Mouse (Mus musculus) heart, embryonic 13.5 days (tissue): ENCODE data around the gene Anapc4. TPM values are rescaled to one million over a fixed set of nuclear protein-coding genes. Genes with fewer than 3 reads are reported as not detected.

Experiments used
- ATAC-seq: fragments of 200-750 bp; cut with Nextera tagmentation; 2 replicates; pipeline ENCODE4 v1.8.0; 2017; ENCODE audit warnings: moderate TSS enrichment; ENCODE audit not compliant: insufficient number of reproducible peaks, low FRiP score, low TSS enrichment; ENCODE audit errors: extremely low read depth
- H3K27ac ChIP-seq: fragments of 300-500 bp; sonication (generic); replicated peaks from 2 replicates; pipeline ENCODE4 v1.5.1; 2015; ENCODE audit warnings: moderate library complexity, mild to moderate bottlenecking, inconsistent platforms
- H3K27me3 ChIP-seq: fragments of 300-500 bp; sonication (generic); replicated peaks from 2 replicates; pipeline ENCODE4 v1.6.1; 2015; ENCODE audit warnings: mild to moderate bottlenecking, inconsistent platforms
- H3K36me3 ChIP-seq: fragments of 300-500 bp; sonication (generic); 2 replicates; pipeline ENCODE4 v1.6.1; 2015; ENCODE audit warnings: mild to moderate bottlenecking, inconsistent platforms
- H3K4me1 ChIP-seq: fragments of 300-500 bp; sonication (generic); 2 replicates; pipeline ENCODE4 v1.6.1; 2015; ENCODE audit warnings: inconsistent platforms
- H3K4me2 ChIP-seq: fragments of 300-500 bp; sonication (generic); 2 replicates; pipeline ENCODE4 v1.6.1; 2015; ENCODE audit warnings: inconsistent platforms, mild to moderate bottlenecking, moderate library complexity
- H3K4me3 ChIP-seq: fragments of 300-500 bp; sonication (generic); 2 replicates; pipeline ENCODE4 v1.5.1; 2015; ENCODE audit warnings: moderate library complexity, mild to moderate bottlenecking, inconsistent platforms
- H3K9ac ChIP-seq: fragments of 300-500 bp; sonication (generic); 2 replicates; pipeline ENCODE4 v1.6.1; 2015; ENCODE audit warnings: inconsistent platforms, mild to moderate bottlenecking, moderate library complexity
- H3K9me3 ChIP-seq: fragments of 300-500 bp; sonication (generic); 2 replicates; pipeline ENCODE4 v1.6.1; 2016; ENCODE audit warnings: inconsistent platforms
- WGBS: fragments of 180-500 bp; shearing (Covaris S2); methylation state at CpG from one replicate; pipeline ENCODE4 v1.1.7; 2015; ENCODE audit warnings: mixed read lengths; 5-methylcytosine and 5-hydroxymethylcytosine counted together
- polyA plus RNA-seq: library from polyadenylated mRNA; unstranded; fragments of >200 nt; fragmentation: Nextera tagmentation; extraction: Ambion mirVana; gene quantifications from 2 replicates; pipeline ENCODE4 v1.2.1, GENCODE M21; 2015

Gene Anapc4
- polyA plus RNA-seq, 1 experiment from 2014 or later: 65.8 TPM

DNA sequence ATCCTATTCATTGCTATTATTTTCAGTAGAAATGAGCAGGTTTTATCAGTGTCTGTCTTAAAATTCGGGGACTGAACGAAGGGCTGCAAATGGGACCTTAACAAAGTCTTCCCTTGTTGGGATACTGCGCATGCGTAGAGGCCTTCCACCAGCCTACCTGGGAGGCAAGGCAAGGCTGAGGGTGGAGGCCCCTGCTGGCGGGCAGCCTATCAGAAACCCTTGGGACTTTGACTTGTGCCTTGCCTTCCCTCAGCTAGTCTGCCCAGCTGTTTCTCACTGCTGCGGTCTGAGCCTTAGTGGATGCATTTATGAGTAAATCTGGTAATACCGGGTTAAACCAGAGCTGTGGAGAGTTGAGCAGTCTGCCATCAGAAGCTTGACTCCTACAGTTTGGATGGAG lies 20.5 kb upstream of the Anapc4 start:
- Histone ChIP-seq H3K27me3 (no peaks in the 10 kb centered on the region), H3K9ac (no peak overlapping the region), H3K4me3 (no peak overlapping the region), H3K9me3 (no peaks in the 10 kb centered on the region), H3K36me3 (peaks cover 73% of the 10 kb centered on the region), H3K4me2 (no peak overlapping the region), H3K27ac (no peak overlapping the region), H3K4me1 (no peaks in the 10 kb centered on the region)
- ATAC-seq: no peak
- WGBS: 86% methylated on average over 7 of the region's 7 CpGs

DNA sequence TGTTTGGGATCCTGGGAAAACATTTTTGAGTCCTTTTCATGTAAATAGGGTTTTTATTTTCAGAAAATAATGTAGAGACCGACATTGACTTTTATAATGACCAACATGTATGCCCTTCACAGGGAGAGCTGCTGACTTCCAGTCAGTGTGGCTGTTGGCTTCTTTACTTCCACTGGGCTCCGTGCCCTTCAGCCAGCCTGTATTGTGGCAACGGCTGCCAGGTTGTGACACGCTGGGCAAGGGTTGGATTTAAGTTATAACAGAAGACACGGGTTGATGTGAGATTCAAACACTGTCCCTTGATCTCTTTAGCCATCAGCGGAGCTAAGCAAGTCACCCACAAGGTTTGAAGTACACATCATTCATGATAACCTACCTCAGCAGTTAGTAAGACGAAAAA lies 15.1 kb upstream of the Anapc4 start:
- 88% methylated on average over 7 of the region's 7 CpGs for WGBS
- H3K4me2 ChIP-seq: no peak overlapping the region
- H3K36me3 ChIP-seq: peaks cover 70% of the 10 kb centered on the region

DNA sequence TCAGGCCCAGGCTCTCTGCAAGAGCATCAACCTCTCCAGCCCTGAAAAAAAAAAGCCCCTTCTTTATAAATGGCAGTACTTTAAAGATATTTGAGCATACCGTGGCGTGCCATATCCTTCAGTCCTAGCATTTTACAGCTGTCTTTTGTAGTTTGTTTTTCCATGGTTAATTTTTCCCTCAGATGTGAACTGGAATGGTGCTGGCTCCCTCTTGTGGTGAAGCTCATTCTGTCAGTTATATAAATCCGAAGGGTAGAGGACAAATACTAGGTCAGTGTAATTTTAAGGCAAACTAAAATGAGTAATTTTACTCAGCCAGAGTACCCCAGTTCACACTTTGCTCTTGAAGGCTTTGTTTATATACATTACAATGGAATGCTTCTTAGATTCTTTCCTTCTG lies 12.1 kb upstream of the Anapc4 start:
- Histone ChIP-seq H3K9me3 (no peaks in the 10 kb centered on the region), H3K27me3 (no peaks in the 10 kb centered on the region), H3K27ac (no peak overlapping the region), H3K36me3 (peaks cover 52% of the 10 kb centered on the region), H3K9ac (no peak overlapping the region), H3K4me1 (no peaks in the 10 kb centered on the region), H3K4me2 (no peak overlapping the region), H3K4me3 (no peak overlapping the region)
- no peak for ATAC-seq
- 34% methylated on average over 3 of the region's 3 CpGs for WGBS

More for the DNA sequence above, 15.1 kb upstream of the Anapc4 start:
- Histone ChIP-seq H3K4me1 (no peaks in the 10 kb centered on the region), H3K9ac (no peak overlapping the region), H3K27ac (no peak overlapping the region), H3K4me3 (no peak overlapping the region), H3K9me3 (no peaks in the 10 kb centered on the region), H3K27me3 (no peaks in the 10 kb centered on the region)
- ATAC-seq: no peak

DNA sequence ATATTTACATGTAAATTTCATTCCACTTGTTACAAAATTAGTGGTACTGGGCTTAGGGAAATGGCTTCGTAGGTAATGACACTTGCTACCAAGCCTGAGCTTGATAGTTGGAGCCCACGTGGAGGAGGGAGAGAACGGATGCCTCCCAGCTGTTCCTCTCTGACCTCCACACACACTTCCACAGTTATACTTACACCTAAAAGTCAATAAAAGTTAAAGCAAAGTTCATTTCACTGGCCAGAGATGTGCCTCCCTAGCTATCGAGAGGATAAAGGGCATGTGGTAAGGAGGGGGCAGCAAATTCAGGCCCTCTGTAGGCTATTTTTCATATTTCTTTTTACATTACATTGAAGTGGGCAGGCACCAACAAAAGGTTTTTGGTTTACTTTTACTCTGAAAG lies 5.9 kb upstream of the Anapc4 start:
- WGBS: 82% methylated on average over 4 of the region's 4 CpGs
- Histone ChIP-seq H3K36me3 (peaks cover 31% of the 10 kb centered on the region), H3K27me3 (no peaks in the 10 kb centered on the region), H3K4me2 (no peak overlapping the region), H3K4me3 (no peak overlapping the region), H3K9me3 (no peaks in the 10 kb centered on the region), H3K4me1 (peaks cover 3% of the 10 kb centered on the region), H3K9ac (no peak overlapping the region), H3K27ac (no peak overlapping the region)
- ATAC-seq: no peak

DNA sequence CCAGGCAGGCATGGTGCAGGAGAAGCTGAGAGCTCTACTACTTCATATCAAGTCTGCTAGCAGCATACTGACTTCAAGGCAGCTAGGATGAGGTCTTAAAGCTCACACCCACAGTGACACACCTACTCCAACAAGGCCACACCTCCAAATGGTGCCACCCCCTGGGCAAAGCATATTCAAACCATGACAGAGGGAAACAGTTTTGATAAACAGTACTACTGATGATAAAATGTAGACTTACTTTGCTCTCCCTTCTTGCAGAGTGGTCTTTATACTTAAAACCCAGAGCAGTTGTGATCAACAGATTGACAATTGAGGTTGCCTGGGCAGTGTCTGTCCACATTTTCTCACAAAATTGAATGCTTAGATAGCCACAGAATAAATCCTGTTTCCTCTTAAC lies 807 bp upstream of the Anapc4 start:
- Histone ChIP-seq H3K4me2 (peak overlapping the region; percentile 89), H3K27me3 (no peaks in the 10 kb centered on the region), H3K9ac (peak overlapping the region; percentile 79), H3K27ac (peak overlapping the region; percentile 94), H3K9me3 (no peaks in the 10 kb centered on the region), H3K4me1 (peaks cover 27% of the 10 kb centered on the region), H3K4me3 (peak overlapping the region; percentile 89), H3K36me3 (peaks cover 35% of the 10 kb centered on the region)
- ATAC-seq: no peak

DNA sequence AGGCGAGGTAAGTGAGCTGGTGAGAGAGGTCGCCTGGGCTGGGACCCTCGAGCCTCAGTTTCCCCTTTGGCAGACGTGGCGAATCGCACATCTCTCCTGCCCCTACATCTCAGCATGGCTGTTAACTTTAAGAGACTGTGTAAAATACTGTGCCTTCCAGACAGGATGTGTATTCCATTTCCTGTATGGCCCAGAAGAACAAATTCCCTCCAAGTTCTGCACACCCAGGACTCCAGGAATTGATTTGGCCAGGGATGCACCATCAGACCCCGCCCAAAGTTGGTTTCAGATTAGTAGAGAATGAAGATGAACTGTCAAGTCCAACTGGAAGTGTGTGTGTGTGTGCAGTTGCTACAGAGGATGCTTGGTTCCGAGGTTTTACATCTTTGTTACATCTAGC lies 574 bp downstream of the Anapc4 start:
- Histone ChIP-seq H3K9me3 (no peaks in the 10 kb centered on the region), H3K4me3 (peak overlapping the region; percentile 89), H3K27me3 (no peaks in the 10 kb centered on the region), H3K4me2 (peak overlapping the region; percentile 89), H3K36me3 (peaks cover 44% of the 10 kb centered on the region), H3K4me1 (peaks cover 27% of the 10 kb centered on the region), H3K27ac (peak overlapping the region; percentile 94), H3K9ac (peak overlapping the region; percentile 96)
- no peak for ATAC-seq
- WGBS: 8% methylated on average over 8 of the region's 8 CpGs

DNA sequence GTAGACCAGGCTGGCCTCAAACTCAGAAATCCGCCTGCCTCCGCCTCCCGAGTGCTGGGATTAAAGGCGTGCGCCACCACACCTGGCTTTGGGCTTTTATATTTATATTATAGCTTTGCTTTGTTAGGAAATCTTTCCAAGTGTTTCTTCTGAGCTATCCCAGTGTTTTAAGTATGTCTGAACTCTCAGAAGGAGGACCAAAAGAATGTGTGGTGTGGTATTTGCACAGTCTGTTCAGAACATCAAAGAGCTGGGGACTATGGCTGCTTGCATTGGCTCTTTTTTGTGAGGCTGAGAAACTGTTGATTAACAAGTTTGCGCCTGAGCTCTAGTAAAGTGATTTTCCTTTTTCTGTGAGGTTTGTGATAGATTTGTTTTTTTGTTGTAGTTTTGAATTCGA lies 10.5 kb downstream of the Anapc4 start:
- 96% methylated on average over 7 of the region's 7 CpGs for whole genome bisulfite sequencing
- ATAC-seq: no peak
- Histone ChIP-seq H3K4me3 (no peak overlapping the region), H3K9me3 (no peaks in the 10 kb centered on the region), H3K9ac (no peak overlapping the region), H3K4me1 (no peaks in the 10 kb centered on the region), H3K4me2 (no peak overlapping the region), H3K27me3 (no peaks in the 10 kb centered on the region), H3K36me3 (peaks cover 94% of the 10 kb centered on the region), H3K27ac (no peak overlapping the region)

DNA sequence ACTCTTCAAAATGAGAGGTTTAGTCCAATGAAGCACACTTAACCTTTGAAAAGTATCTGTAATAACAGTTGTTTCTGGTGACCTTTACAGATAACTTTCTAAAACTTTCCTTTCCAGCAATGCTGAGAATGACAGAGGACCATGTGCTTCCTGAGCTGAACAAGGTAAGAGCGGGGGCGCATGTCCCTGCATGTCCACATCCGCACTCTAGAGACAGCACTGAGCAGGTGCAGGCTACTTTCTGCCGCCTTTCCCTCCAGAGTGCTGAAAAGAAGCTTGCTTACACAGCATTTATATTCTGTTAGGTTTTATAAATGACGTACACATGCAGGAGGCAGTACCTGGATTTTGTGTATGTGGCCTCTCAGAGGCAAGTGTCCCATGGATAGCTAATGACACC lies 21.9 kb downstream of the Anapc4 start:
- ATAC-seq: no peak
- Histone ChIP-seq H3K27ac (no peak overlapping the region), H3K4me1 (no peaks in the 10 kb centered on the region), H3K9ac (no peak overlapping the region), H3K9me3 (no peaks in the 10 kb centered on the region), H3K4me2 (no peak overlapping the region), H3K27me3 (no peaks in the 10 kb centered on the region), H3K36me3 (peaks cover 86% of the 10 kb centered on the region), H3K4me3 (no peak overlapping the region)
- 90% methylated on average over 5 of the region's 5 CpGs for WGBS

DNA sequence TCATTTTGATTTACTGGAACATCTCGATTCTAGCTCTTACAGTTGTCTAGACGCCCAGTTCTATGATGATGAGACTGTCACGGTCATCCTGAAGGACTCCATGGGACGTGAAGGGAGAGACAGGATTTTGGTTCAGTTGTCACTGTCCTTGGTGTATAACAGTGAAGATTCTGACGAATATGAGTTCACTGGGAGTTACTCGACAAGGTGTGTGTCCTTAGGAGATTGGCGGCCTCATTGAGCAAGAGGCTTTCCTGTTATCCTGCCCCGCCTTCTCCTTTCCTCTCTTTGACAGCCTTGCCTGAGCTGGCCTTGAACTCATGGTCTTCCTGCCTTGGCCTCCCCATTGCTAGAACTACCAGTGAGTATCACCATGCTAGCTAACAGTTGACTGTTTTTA lies 30.6 kb downstream of the Anapc4 start:
- Histone ChIP-seq H3K9ac (no peak overlapping the region), H3K36me3 (peaks cover 98% of the 10 kb centered on the region), H3K4me2 (no peak overlapping the region)

DNA sequence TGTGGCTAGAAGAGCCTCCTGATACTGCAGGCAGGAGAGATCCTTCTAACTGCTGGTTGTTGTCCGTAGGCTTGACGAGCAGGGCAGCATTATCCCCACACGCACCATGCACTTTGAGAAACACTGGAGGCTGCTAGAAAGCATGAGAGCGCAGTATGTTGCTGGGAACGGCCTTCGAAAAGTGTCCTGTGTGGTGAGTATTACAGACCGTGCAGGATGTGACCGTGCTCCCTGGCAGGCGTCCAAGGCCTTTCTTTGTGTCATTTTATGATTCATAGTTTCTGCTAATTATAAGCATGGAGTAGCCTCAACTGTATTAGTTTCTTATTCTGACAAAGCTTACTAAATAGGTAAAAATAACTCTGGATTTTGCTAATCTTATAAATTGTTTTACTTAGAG lies 32.0 kb downstream of the Anapc4 start:
- Histone ChIP-seq H3K9ac (no peak overlapping the region), H3K27ac (peak overlapping the region; percentile 29; the same call in 1 of the 2 replicates), H3K4me3 (no peak overlapping the region), H3K36me3 (peaks cover 84% of the 10 kb centered on the region), H3K4me1 (peaks cover 5% of the 10 kb centered on the region; the same call in 1 of the 2 replicates), H3K4me2 (no peak overlapping the region), H3K27me3 (no peaks in the 10 kb centered on the region), H3K9me3 (no peaks in the 10 kb centered on the region)
- no peak for ATAC-seq
- WGBS: 53% methylated on average over 9 of the region's 9 CpGs

More for the DNA sequence above, 30.6 kb downstream of the Anapc4 start:
- no peak for ATAC-seq
- Histone ChIP-seq H3K9me3 (no peaks in the 10 kb centered on the region), H3K27ac (no peak overlapping the region), H3K27me3 (no peaks in the 10 kb centered on the region), H3K4me3 (no peak overlapping the region), H3K4me1 (peaks cover 5% of the 10 kb centered on the region; the same call in 1 of the 2 replicates)
- WGBS: 86% methylated on average over 8 of the region's 8 CpGs

DNA sequence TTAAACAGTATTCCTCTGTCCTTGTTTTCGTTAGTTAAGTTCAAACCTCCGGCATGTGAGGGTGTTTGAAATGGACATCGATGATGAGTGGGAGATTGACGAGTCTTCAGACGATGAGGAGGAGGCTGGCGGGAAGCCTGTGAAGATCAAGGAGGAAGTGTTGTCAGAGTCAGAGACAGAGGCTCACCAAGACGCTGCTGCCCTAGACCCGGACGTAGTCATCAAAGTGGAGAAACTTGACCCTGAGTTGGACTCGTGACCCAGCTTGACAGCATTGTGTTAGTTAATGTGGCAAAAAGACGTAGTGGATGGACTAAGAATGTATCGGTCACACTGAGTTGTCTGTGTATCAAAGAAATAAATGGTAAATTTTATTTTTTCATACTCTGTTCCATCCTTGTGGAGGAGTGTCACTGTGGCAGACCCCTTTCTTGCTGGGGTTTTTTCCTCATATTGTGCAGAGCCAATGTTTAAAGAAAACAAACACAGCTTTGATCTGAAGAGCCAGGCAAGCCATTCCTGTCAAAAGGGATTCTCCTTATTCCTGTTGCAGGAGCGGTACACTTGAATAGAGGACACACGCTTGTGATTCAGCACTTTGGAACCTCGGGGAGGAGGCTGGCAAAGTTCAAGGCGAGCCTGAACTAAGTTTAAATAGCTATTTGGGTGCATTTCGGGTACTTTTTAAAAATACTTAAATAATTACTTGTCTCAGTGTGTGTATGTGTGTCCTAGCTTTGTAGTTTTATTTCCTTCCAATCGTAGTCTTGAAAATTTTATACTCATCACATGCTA lies 32.7 kb downstream of the Anapc4 start:
- no peak for ATAC-seq
- H3K27ac ChIP-seq: 0 out of 2 replicates have a peak overlapping the region, but pooled peaks have one; percentile 12
- no peak overlapping the region for H3K9ac ChIP-seq
- peaks cover 5% of the 10 kb centered on the region; the same call in 1 of the 2 replicates for H3K4me1 ChIP-seq
- 78% methylated on average over 18 of the region's 18 CpGs for WGBS
- no peaks in the 10 kb centered on the region for H3K27me3 ChIP-seq
- H3K4me3 ChIP-seq: no peak overlapping the region
- no peaks in the 10 kb centered on the region for H3K9me3 ChIP-seq
- H3K4me2 ChIP-seq: no peak overlapping the region
- H3K36me3 ChIP-seq: peaks cover 77% of the 10 kb centered on the region
